Mouse (Mus musculus): ENCODE measurements around the gene Dot1l. TPM values are rescaled to one million over a fixed set of nuclear protein-coding genes. Genes with fewer than 3 reads are reported as not detected.

Dot1l gene
- polyA plus RNA-seq, 1 experiment from 2014 or later = 28.3 TPM

GRCm38 (mm10) chr10:80763502-80763901, 8.5 kb downstream of the Dot1l start:
- no peak overlapping the region for H3K4me3 ChIP-seq
- DNase-seq (ENCODE audit: low spot score) = no peak
- WGBS = 97% methylated on average over 2 of the region's 2 CpGs
- peaks cover 59% of the 10 kb centered on the region for H3K36me3 ChIP-seq
- H3K4me1 ChIP-seq = peaks cover 10% of the 10 kb centered on the region
- H3K27me3 ChIP-seq (ENCODE audit: low read depth, poor library complexity, severe bottlenecking) = no peaks in the 10 kb centered on the region
- H3K27ac ChIP-seq = no peak overlapping the region
- H3K9me3 ChIP-seq (replicated peaks) = no peaks in the 10 kb centered on the region

- peaks cover 77% of the 10 kb centered on the region for H3K36me3 ChIP-seq
- no peak for DNase-seq (ENCODE audit: low spot score)
- 94% methylated on average over 2 of the region's 2 CpGs for WGBS
- H3K9me3 ChIP-seq (replicated peaks) = no peaks in the 10 kb centered on the region
- H3K4me3 ChIP-seq = no peak overlapping the region
- H3K4me1 ChIP-seq = peaks cover 6% of the 10 kb centered on the region; the same call in 1 of the 2 replicates
- H3K27me3 ChIP-seq (ENCODE audit: low read depth, poor library complexity, severe bottlenecking) = no peaks in the 10 kb centered on the region
- no peak overlapping the region for H3K27ac ChIP-seq
Measured at GRCm38 (mm10) chr10:80765746-80766145, 10.7 kb downstream of the Dot1l start.

GRCm38 (mm10) chr10:80766161-80766815, 11.3 kb downstream of the Dot1l start:
- Histone ChIP-seq H3K9me3 (replicated peaks) (no peaks in the 10 kb centered on the region), H3K27ac (no peak overlapping the region), H3K36me3 (peaks cover 83% of the 10 kb centered on the region), H3K4me3 (0 out of 2 replicates have a peak overlapping the region, but pooled peaks have one; percentile 14), H3K4me1 (peaks cover under 1% of the 10 kb centered on the region; the same call in 1 of the 2 replicates), H3K27me3 (ENCODE audit: low read depth, poor library complexity, severe bottlenecking) (no peaks in the 10 kb centered on the region)
- WGBS = 84% methylated on average over 10 of the region's 10 CpGs
- no peak for DNase-seq (ENCODE audit: low spot score)

- DNase-seq (ENCODE audit: low spot score) = no peak
- Histone ChIP-seq H3K4me1 (peaks cover 6% of the 10 kb centered on the region; the same call in 1 of the 2 replicates), H3K4me3 (no peak overlapping the region), H3K9me3 (replicated peaks) (no peaks in the 10 kb centered on the region), H3K27ac (no peak overlapping the region), H3K27me3 (ENCODE audit: low read depth, poor library complexity, severe bottlenecking) (no peaks in the 10 kb centered on the region), H3K36me3 (peaks cover 97% of the 10 kb centered on the region)
- WGBS = 91% methylated on average over 6 of the region's 6 CpGs
Measured at GRCm38 (mm10) chr10:80768365-80768764, 13.4 kb downstream of the Dot1l start.

DNA sequence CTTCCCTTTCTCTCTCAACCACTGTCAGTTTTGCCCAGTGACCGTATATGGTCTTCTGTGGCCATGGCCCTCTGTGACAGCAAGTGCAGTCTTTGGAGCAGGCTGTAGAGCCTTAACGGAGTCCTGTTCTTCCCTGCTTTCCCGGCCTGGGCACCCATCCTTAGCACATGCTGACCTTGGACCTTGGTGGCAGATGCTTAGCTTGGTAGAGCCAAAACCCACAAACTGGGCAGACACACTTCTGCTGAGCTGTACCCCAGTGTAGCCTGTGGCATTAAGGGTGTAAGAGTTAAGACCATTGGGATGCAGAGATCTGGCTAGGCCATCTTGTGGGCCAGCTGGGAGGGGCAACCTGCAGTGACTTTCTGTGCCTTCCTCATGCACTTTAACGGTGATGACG, 18.8 kb downstream of the Dot1l start:
- DNase-seq (ENCODE audit: low spot score) = no peak
- Histone ChIP-seq H3K36me3 (peaks cover 100% of the 10 kb centered on the region), H3K9me3 (replicated peaks) (no peaks in the 10 kb centered on the region), H3K4me1 (peaks cover 19% of the 10 kb centered on the region), H3K27me3 (ENCODE audit: low read depth, poor library complexity, severe bottlenecking) (no peaks in the 10 kb centered on the region), H3K4me3 (no peak overlapping the region), H3K27ac (peak overlapping the region; percentile 27)
- WGBS = 90% methylated on average over 5 of the region's 5 CpGs

DNA sequence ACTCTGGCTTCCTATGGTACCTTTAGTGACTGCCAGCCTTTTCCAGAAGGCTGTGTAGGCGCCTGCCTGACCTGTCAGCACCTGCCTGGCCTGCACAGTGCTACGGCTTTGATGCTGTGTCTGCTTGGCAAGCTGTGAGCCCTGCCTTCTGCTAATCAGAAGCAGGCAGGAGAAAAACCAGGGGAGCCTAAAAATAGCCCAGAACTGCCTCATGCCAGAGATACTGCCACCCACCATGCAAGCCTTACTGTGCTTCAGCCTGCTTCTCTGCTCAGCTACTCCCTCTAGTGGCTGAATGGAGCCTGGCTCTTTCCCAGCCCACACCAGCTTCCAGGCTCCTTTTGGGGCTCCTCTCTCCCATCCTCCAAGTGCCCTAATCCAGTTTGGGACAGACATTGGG, 19.5 kb downstream of the Dot1l start:
- Histone ChIP-seq H3K4me3 (no peak overlapping the region), H3K9me3 (replicated peaks) (no peaks in the 10 kb centered on the region), H3K27me3 (ENCODE audit: low read depth, poor library complexity, severe bottlenecking) (no peaks in the 10 kb centered on the region), H3K36me3 (peaks cover 100% of the 10 kb centered on the region), H3K4me1 (peaks cover 19% of the 10 kb centered on the region), H3K27ac (peak overlapping the region; percentile 27; the same call in 1 of the 2 replicates)
- WGBS = 27% methylated on average over 2 of the region's 2 CpGs
- DNase-seq (ENCODE audit: low spot score) = peak; percentile 75

GRCm38 (mm10) chr10:80774981-80775380, 20.0 kb downstream of the Dot1l start:
- no peaks in the 10 kb centered on the region for H3K27me3 ChIP-seq (ENCODE audit: low read depth, poor library complexity, severe bottlenecking)

GRCm38 (mm10) chr10:80775731-80776130, 20.7 kb downstream of the Dot1l start:
- H3K4me3 ChIP-seq = no peak overlapping the region
- peaks cover 19% of the 10 kb centered on the region for H3K4me1 ChIP-seq
- DNase-seq (ENCODE audit: low spot score) = no peak
- H3K27ac ChIP-seq = no peak overlapping the region
- H3K36me3 ChIP-seq = peaks cover 100% of the 10 kb centered on the region
- no peaks in the 10 kb centered on the region for H3K27me3 ChIP-seq (ENCODE audit: low read depth, poor library complexity, severe bottlenecking)
- 88% methylated on average over 4 of the region's 4 CpGs for WGBS
- H3K9me3 ChIP-seq (replicated peaks) = no peaks in the 10 kb centered on the region

More at GRCm38 (mm10) chr10:80774981-80775380, 20.0 kb downstream of the Dot1l start:
- peaks cover 100% of the 10 kb centered on the region for H3K36me3 ChIP-seq
- WGBS = 82% methylated on average over 4 of the region's 4 CpGs
- H3K4me3 ChIP-seq = no peak overlapping the region
- H3K27ac ChIP-seq = no peak overlapping the region
- H3K4me1 ChIP-seq = peaks cover 19% of the 10 kb centered on the region
- no peak for DNase-seq (ENCODE audit: low spot score)
- no peaks in the 10 kb centered on the region for H3K9me3 ChIP-seq (replicated peaks)

DNA sequence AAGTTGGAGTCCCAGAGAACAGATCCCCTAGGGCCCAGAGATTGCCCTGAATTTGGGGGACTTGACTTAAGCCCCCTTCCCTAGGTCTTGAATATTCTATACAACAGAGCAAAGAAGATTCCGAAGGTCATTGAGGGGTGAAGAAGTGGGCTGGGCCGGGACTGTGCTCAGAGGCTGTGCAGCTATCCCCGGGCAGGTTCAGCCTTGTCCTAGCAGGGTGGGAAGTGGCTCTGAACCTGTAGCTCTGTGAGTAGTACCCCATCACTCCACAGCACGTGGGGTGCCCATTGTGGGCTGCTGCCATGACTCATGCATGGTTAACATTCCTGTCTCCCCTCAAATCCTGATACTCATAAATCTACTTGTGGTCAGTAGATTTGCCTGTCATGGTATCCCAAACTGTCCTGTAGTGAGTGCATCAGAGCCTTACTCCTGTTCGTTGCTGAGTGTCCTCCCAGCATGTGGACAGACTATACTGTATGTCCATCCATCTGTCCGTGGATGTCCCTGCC, 21.4 kb downstream of the Dot1l start:
- Histone ChIP-seq H3K27ac (no peak overlapping the region), H3K36me3 (peaks cover 100% of the 10 kb centered on the region), H3K4me3 (no peak overlapping the region), H3K9me3 (replicated peaks) (no peaks in the 10 kb centered on the region), H3K27me3 (ENCODE audit: low read depth, poor library complexity, severe bottlenecking) (no peaks in the 10 kb centered on the region), H3K4me1 (peaks cover 19% of the 10 kb centered on the region)
- DNase-seq (ENCODE audit: low spot score) = no peak
- WGBS = 84% methylated on average over 6 of the region's 6 CpGs

- H3K4me3 ChIP-seq = no peak overlapping the region
- peaks cover 19% of the 10 kb centered on the region for H3K4me1 ChIP-seq
- WGBS = 92% methylated on average over 5 of the region's 5 CpGs
- H3K27me3 ChIP-seq (ENCODE audit: low read depth, poor library complexity, severe bottlenecking) = no peaks in the 10 kb centered on the region
- H3K27ac ChIP-seq = no peak overlapping the region
- peaks cover 100% of the 10 kb centered on the region for H3K36me3 ChIP-seq
- no peaks in the 10 kb centered on the region for H3K9me3 ChIP-seq (replicated peaks)
- no peak for DNase-seq (ENCODE audit: low spot score)
Measured at GRCm38 (mm10) chr10:80777123-80777522, 22.1 kb downstream of the Dot1l start.

GRCm38 (mm10) chr10:80779565-80779964, 24.6 kb downstream of the Dot1l start:
- Histone ChIP-seq H3K4me1 (peaks cover 2% of the 10 kb centered on the region; the same call in 1 of the 2 replicates), H3K4me3 (no peak overlapping the region), H3K36me3 (peaks cover 100% of the 10 kb centered on the region), H3K27me3 (ENCODE audit: low read depth, poor library complexity, severe bottlenecking) (no peaks in the 10 kb centered on the region), H3K27ac (no peak overlapping the region), H3K9me3 (replicated peaks) (no peaks in the 10 kb centered on the region)
- no peak for DNase-seq (ENCODE audit: low spot score)

DNA sequence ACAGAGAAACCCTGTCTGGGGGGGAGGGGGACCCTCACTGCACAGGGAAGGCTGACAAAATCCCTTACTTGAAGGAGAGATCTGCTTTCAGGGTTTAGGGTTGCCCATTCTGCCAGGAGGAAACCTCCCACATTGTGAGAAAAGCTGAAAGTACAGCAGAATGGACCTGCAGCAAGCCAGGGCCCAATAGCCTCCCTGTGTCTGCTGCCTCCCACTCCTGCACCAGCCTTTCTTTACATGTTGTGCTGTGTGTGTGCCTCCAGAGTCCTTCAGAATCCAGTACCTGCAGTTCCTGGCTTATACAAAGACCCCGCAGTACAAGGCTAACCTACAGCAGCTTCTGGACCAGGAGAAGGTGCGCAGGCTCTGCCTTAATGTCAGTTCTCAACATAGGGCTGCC, 29.3 kb downstream of the Dot1l start:
- H3K9me3 ChIP-seq (replicated peaks) = no peaks in the 10 kb centered on the region
- H3K27ac ChIP-seq = no peak overlapping the region
- H3K27me3 ChIP-seq (ENCODE audit: low read depth, poor library complexity, severe bottlenecking) = no peaks in the 10 kb centered on the region
- H3K4me1 ChIP-seq = no peaks in the 10 kb centered on the region
- WGBS = 97% methylated on average over 2 of the region's 2 CpGs
- H3K36me3 ChIP-seq = peaks cover 100% of the 10 kb centered on the region
- DNase-seq (ENCODE audit: low spot score) = no peak
- H3K4me3 ChIP-seq = 0 out of 2 replicates have a peak overlapping the region, but pooled peaks have one; percentile 2

GRCm38 (mm10) chr10:80784871-80785270, 29.9 kb downstream of the Dot1l start:
- H3K9me3 ChIP-seq (replicated peaks) = no peaks in the 10 kb centered on the region
- peaks cover 100% of the 10 kb centered on the region for H3K36me3 ChIP-seq
- DNase-seq (ENCODE audit: low spot score) = no peak
- H3K4me1 ChIP-seq = no peaks in the 10 kb centered on the region
- no peaks in the 10 kb centered on the region for H3K27me3 ChIP-seq (ENCODE audit: low read depth, poor library complexity, severe bottlenecking)
- 94% methylated on average over 12 of the region's 12 CpGs for WGBS
- H3K27ac ChIP-seq = no peak overlapping the region
- H3K4me3 ChIP-seq = no peak overlapping the region
